Mouse (Mus musculus): Measurements from ENCODE around the gene Plcl1.

- TF ChIP-seq POLR2A (IDR thresholded peaks at IDR 0.05; ENCODE audit: control insufficient read depth, low read depth, low read length) (no peak), CTCF (IDR thresholded peaks at IDR 0.05; ENCODE audit: control insufficient read depth, insufficient read depth, insufficient replicate concordance, low read depth, low read length) (no peak)
These were observed 263.0 kb downstream of the Plcl1 start for GRCm38 (mm10) chr1:55668622-55669237.

All from testis, adult 2 months (tissue).